Comparison of ENCODE assay signal across 8 mouse cellular contexts in the genomic region with DNA sequence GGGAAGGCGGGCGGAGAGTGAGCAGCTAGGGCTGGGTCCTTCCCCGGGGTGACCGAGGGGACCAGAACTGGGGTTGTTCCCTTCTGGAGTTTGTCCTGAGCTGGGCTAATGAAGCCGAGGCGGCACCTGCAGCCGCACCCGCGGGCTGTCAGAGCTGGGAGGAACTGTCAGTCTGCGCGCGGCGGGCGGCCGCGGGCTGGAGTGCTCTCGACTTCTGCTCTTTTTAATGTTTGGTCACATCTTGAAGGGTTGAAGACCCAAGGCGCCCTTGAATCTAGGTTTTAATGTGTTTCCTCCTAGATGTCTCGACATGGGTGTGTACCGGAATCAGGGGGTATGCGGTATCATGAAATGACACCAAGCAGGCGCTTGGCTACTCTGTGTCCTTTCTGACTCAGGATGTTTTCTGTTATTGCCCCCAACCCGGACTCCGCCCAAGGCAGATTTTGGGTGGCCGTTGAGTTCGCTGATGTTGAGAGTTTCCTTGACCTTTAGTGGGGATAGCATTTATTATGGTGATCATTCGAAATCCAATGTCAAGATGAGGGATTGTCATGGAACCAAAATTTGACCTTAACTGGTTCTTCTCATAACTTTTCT. TPM values are rescaled to one million over a fixed set of nuclear protein-coding genes. Genes with fewer than 3 reads are reported as not detected.
DNase-seq lines count a peak whose midpoint lies in the region; TF ChIP-seq lines count a peak whose summit lies in the region.

No protein-coding gene starts in this region.

- peak overlapping the region; percentile 93 for H3K27ac ChIP-seq in forebrain, embryonic 10.5 days
- H3K27ac ChIP-seq in hindbrain, embryonic 10.5 days: peak overlapping the region; percentile 95
- H3K27ac ChIP-seq in left cerebral cortex, adult 2 months: peak overlapping the region; percentile 98
- H3K27ac ChIP-seq in macrophage: peak overlapping the region; percentile 67

- peaks cover 17% of the 10 kb centered on the region for H3K4me1 ChIP-seq in forebrain, embryonic 10.5 days
- H3K4me1 ChIP-seq in hindbrain, embryonic 10.5 days (replicated peaks): peaks cover 12% of the 10 kb centered on the region

- peak overlapping the region; percentile 81 for H3K4me3 ChIP-seq in forebrain, embryonic 10.5 days
- H3K4me3 ChIP-seq in hindbrain, embryonic 10.5 days: peak overlapping the region; percentile 90
- peak overlapping the region; percentile 95 for H3K4me3 ChIP-seq in left cerebral cortex, adult 2 months
- H3K4me3 ChIP-seq in macrophage (ENCODE audit: inconsistent target): peak overlapping the region; percentile 75

- peaks cover 41% of the 10 kb centered on the region for H3K27me3 ChIP-seq in forebrain, embryonic 10.5 days (ENCODE audit: poor library complexity, severe bottlenecking)
- peaks cover 15% of the 10 kb centered on the region for H3K27me3 ChIP-seq in hindbrain, embryonic 10.5 days (ENCODE audit: insufficient read depth, poor library complexity, severe bottlenecking)

- WGBS in forebrain, embryonic 10.5 days: 2% methylated on average over 26 of the region's 27 CpGs
- WGBS in hindbrain, embryonic 10.5 days: 3% methylated on average over 27 of the region's 27 CpGs
- WGBS in macrophage (ENCODE audit: missing documents): 2% methylated on average over 27 of the region's 27 CpGs

- no peaks in the 10 kb centered on the region for H3K9me3 ChIP-seq in forebrain, embryonic 10.5 days
- H3K9me3 ChIP-seq in hindbrain, embryonic 10.5 days: no peaks in the 10 kb centered on the region

- H3K79me2 ChIP-seq in macrophage (ENCODE audit: inconsistent target): peaks cover 54% of the 10 kb centered on the region

- peak; percentile 34 for DNase-seq in gastrocnemius, adult 18-20 months (ENCODE audit: low spot score)
- no peak for DNase-seq in gastrocnemius, postnatal 25 days
- peak; percentile 66 to 76 for DNase-seq in adrenal gland, adult 18-20 months (ENCODE audit: low spot score in 2 of 2)
- peak; percentile 45 for DNase-seq in forebrain, embryonic 10.5 days (ENCODE audit: extremely low spot score, low spot score)
- DNase-seq in hindbrain, embryonic 10.5 days (ENCODE audit: low spot score): no peak
- DNase-seq in left cerebral cortex, adult 2 months (ENCODE audit: extremely low spot score in 1 of 2, low spot score in 2 of 2): peak in 1 of 2 experiments; percentile 43
- DNase-seq in spleen, postnatal 14 days (ENCODE audit: low spot score in 2 of 2): peak; percentile 12 to 17

- intact Hi-C loops in left cerebral cortex, adult 2 months (cut with DNase I): loop anchor here (10.0 kb wide), 4 partner anchors 430 to 1290 kb away; a partner anchor contains a TSS

- TF ChIP-seq CTCF in left cerebral cortex, adult 2 months (IDR thresholded peaks at IDR 0.05): no peak

- H3K36me3 ChIP-seq in forebrain, embryonic 10.5 days (replicated peaks): no peaks in the 10 kb centered on the region
- no peaks in the 10 kb centered on the region for H3K36me3 ChIP-seq in hindbrain, embryonic 10.5 days
- H3K36me3 ChIP-seq in macrophage (ENCODE audit: inconsistent target): no peaks in the 10 kb centered on the region; the same call in 1 of the 2 replicates

RNA-seq across cellular contexts. Expression of a gene that starts 2.3 kb away (rescaled TPM):
- 10 to 100 TPM; 22.2 to 30.8 TPM for total RNA-seq in gastrocnemius, adult 18-20 months (2021)
- total RNA-seq in gastrocnemius, postnatal 25 days (2021): 1 to 10 TPM; 7.1 to 8.0 TPM
- total RNA-seq in adrenal gland, adult 18-20 months (2021): 10 to 100 TPM; 36.7 to 46.5 TPM
- polyA plus RNA-seq in forebrain, embryonic 10.5 days (2016; fragmentation: Nextera tagmentation; extraction: Ambion mirVana): 0.69 and 1.1 TPM in 2 replicates
- 2.3 and 3.4 TPM in 2 replicates for polyA plus RNA-seq in hindbrain, embryonic 10.5 days (2016; fragmentation: Nextera tagmentation; extraction: Ambion mirVana)
- 10 to 100 TPM; 59.2 to 66.1 TPM for total RNA-seq in left cerebral cortex, adult 2 months (2021)
- 100 to 1,000 TPM in 9 of 26 experiments, 10 to 100 TPM in 17; 32.5 to 269 (median 78.5) TPM for total RNA-seq in macrophage (2018; cell fraction: chromatin; rRNA removed)
- total RNA-seq in macrophage (2018; cell fraction: cytosol; rRNA removed): 10 to 100 TPM; 11.2 to 71.9 (median 20.6) TPM
- total RNA-seq in macrophage (2018; cell fraction: nucleus; rRNA removed): 100 to 1,000 TPM in 8 of 26 experiments, 10 to 100 TPM in 18; 25.7 to 210 (median 64.1) TPM
- polyA plus RNA-seq in macrophage (2018): 13.3 to 29.7 TPM (median 16.2 TPM) in 3 replicates

Comparison
In these comparisons a context has a peak if more than half of its experiments do, and no peak if none do; other contexts are left out.
1. DNase-seq: peak in gastrocnemius, adult 18-20 months (single experiment), adrenal gland, adult 18-20 months (2 of 2), forebrain, embryonic 10.5 days (single experiment) and spleen, postnatal 14 days (2 of 2); none in gastrocnemius, postnatal 25 days (single experiment) and hindbrain, embryonic 10.5 days (single experiment).
2. Peak in every context shown above with its lines, with median percentiles within 50 percentile points of each other: H3K27ac ChIP-seq and H3K4me3 ChIP-seq.